Mouse (Mus musculus): Measurements from ENCODE around the gene Tctex1d1. TPM values are rescaled to one million over a fixed set of nuclear protein-coding genes. Genes with fewer than 3 reads are reported as not detected.

Tctex1d1 gene
- polyA plus RNA-seq, 1 experiment from 2014 or later: 1.0 TPM

- Histone ChIP-seq H3K4me3 (replicated peaks; ENCODE audit: low read depth, low read length) (no peak overlapping the region), H3K36me3 (ENCODE audit: insufficient read depth, low read length) (no peaks in the 10 kb centered on the region), H3K9ac (ENCODE audit: low read depth, low read length) (no peak overlapping the region), H3K9me3 (replicated peaks; ENCODE audit: low read length) (no peaks in the 10 kb centered on the region), H3K4me2 (ENCODE audit: low read length) (no peak overlapping the region), H3K27me3 (ENCODE audit: insufficient read depth, low read length) (no peaks in the 10 kb centered on the region), H3K4me1 (replicated peaks; ENCODE audit: insufficient read depth, low read length) (no peaks in the 10 kb centered on the region), H3K27ac (no peak overlapping the region)
- 31% methylated on average over 7 of the region's 7 CpGs for WGBS
- TF ChIP-seq CTCF (IDR thresholded peaks at IDR 0.05; ENCODE audit: low read depth): no peak
- ATAC-seq (replicated peaks; ENCODE audit: low FRiP score, low read depth) (no peak), DNase-seq (ENCODE audit: low spot score) (peak; percentile 25)
Observed at GRCm38 (mm10) chr4:103011823-103012222, 33.4 kb downstream of the Tctex1d1 start.

- H3K4me2 ChIP-seq (ENCODE audit: low read length): peak overlapping the region; percentile 25
- 0 out of 2 replicates have a peak overlapping the region, but pooled peaks have one; percentile 4 for H3K9ac ChIP-seq (ENCODE audit: low read depth, low read length)
- H3K4me1 ChIP-seq (replicated peaks; ENCODE audit: insufficient read depth, low read length): no peaks in the 10 kb centered on the region
- H3K36me3 ChIP-seq (ENCODE audit: insufficient read depth, low read length): no peaks in the 10 kb centered on the region
- DNase-seq (ENCODE audit: low spot score) (peak; percentile 55), ATAC-seq (replicated peaks; ENCODE audit: low FRiP score, low read depth) (0 out of 2 replicates have a peak, but pooled peaks have one; percentile 13)
- H3K4me3 ChIP-seq (replicated peaks; ENCODE audit: low read depth, low read length): no peak overlapping the region
- H3K9me3 ChIP-seq (replicated peaks; ENCODE audit: low read length): no peaks in the 10 kb centered on the region
- no peak overlapping the region for H3K27ac ChIP-seq
- no peak for TF ChIP-seq CTCF (IDR thresholded peaks at IDR 0.05; ENCODE audit: low read depth)
- 10% methylated on average over 4 of the region's 4 CpGs for WGBS
- H3K27me3 ChIP-seq (ENCODE audit: insufficient read depth, low read length): no peaks in the 10 kb centered on the region
Observed at GRCm38 (mm10) chr4:103013490-103013889, 35.1 kb downstream of the Tctex1d1 start.

- ATAC-seq (replicated peaks; ENCODE audit: low FRiP score, low read depth) (no peak), DNase-seq (ENCODE audit: low spot score) (no peak)
- H3K36me3 ChIP-seq (ENCODE audit: insufficient read depth, low read length): no peaks in the 10 kb centered on the region
- H3K4me2 ChIP-seq (ENCODE audit: low read length): no peak within 1 kb of the TSS
- 75% methylated on average over 4 of the region's 4 CpGs for WGBS
- no peaks in the 10 kb centered on the region for H3K4me1 ChIP-seq (replicated peaks; ENCODE audit: insufficient read depth, low read length)
- no peaks in the 10 kb centered on the region for H3K27me3 ChIP-seq (ENCODE audit: insufficient read depth, low read length)
- no peak within 1 kb of the TSS for H3K9ac ChIP-seq (ENCODE audit: low read depth, low read length)
- H3K27ac ChIP-seq: no peak within 1 kb of the TSS
- no peak within 1 kb of the TSS for H3K4me3 ChIP-seq (replicated peaks; ENCODE audit: low read depth, low read length)
- TF ChIP-seq CTCF (IDR thresholded peaks at IDR 0.05; ENCODE audit: low read depth): no peak
- no peaks in the 10 kb centered on the region for H3K9me3 ChIP-seq (replicated peaks; ENCODE audit: low read length)
Observed at GRCm38 (mm10) chr4:103026621-103027020, 48.2 kb downstream of the Tctex1d1 start, which contains the start of gene Insl5. Gene Insl5, minus strand, starts transcription at chr4:103026842.

- no peaks in the 10 kb centered on the region for H3K36me3 ChIP-seq (ENCODE audit: insufficient read depth, low read length)
- H3K4me3 ChIP-seq (replicated peaks; ENCODE audit: low read depth, low read length): no peak overlapping the region
- H3K27me3 ChIP-seq (ENCODE audit: insufficient read depth, low read length): no peaks in the 10 kb centered on the region
- TF ChIP-seq CTCF (IDR thresholded peaks at IDR 0.05; ENCODE audit: low read depth): no peak
- H3K9ac ChIP-seq (ENCODE audit: low read depth, low read length): no peak overlapping the region
- H3K27ac ChIP-seq: no peak overlapping the region
- H3K4me1 ChIP-seq (replicated peaks; ENCODE audit: insufficient read depth, low read length): no peaks in the 10 kb centered on the region
- WGBS: 40% methylated on average over 7 of the region's 7 CpGs
- H3K4me2 ChIP-seq (ENCODE audit: low read length): no peak overlapping the region
- no peaks in the 10 kb centered on the region for H3K9me3 ChIP-seq (replicated peaks; ENCODE audit: low read length)
- no peak for DNase-seq (ENCODE audit: low spot score)
- no peak for ATAC-seq (replicated peaks; ENCODE audit: low FRiP score, low read depth)
Observed at GRCm38 (mm10) chr4:103027745-103028144, 49.3 kb downstream of the Tctex1d1 start.

GRCm38 (mm10) chr4:103028177-103029088 lies 50.0 kb downstream of the Tctex1d1 start:
- Histone ChIP-seq H3K9ac (ENCODE audit: low read depth, low read length) (no peak overlapping the region), H3K27ac (no peak overlapping the region), H3K36me3 (ENCODE audit: insufficient read depth, low read length) (no peaks in the 10 kb centered on the region), H3K4me3 (replicated peaks; ENCODE audit: low read depth, low read length) (no peak overlapping the region), H3K27me3 (ENCODE audit: insufficient read depth, low read length) (no peaks in the 10 kb centered on the region), H3K4me2 (ENCODE audit: low read length) (no peak overlapping the region), H3K4me1 (replicated peaks; ENCODE audit: insufficient read depth, low read length) (no peaks in the 10 kb centered on the region), H3K9me3 (replicated peaks; ENCODE audit: low read length) (no peaks in the 10 kb centered on the region)
- no peak for TF ChIP-seq CTCF (IDR thresholded peaks at IDR 0.05; ENCODE audit: low read depth)
- peak; percentile 68; the same call in 1 of the 2 replicates for ATAC-seq (replicated peaks; ENCODE audit: low FRiP score, low read depth)
- DNase-seq (ENCODE audit: low spot score): peak; percentile 87
- 32% methylated on average over 13 of the region's 13 CpGs for WGBS

- TF ChIP-seq CTCF (IDR thresholded peaks at IDR 0.05; ENCODE audit: low read depth): no peak
- Histone ChIP-seq H3K4me2 (ENCODE audit: low read length) (no peak overlapping the region), H3K9me3 (replicated peaks; ENCODE audit: low read length) (no peaks in the 10 kb centered on the region), H3K9ac (ENCODE audit: low read depth, low read length) (no peak overlapping the region), H3K4me1 (replicated peaks; ENCODE audit: insufficient read depth, low read length) (no peaks in the 10 kb centered on the region), H3K4me3 (replicated peaks; ENCODE audit: low read depth, low read length) (no peak overlapping the region), H3K27me3 (ENCODE audit: insufficient read depth, low read length) (no peaks in the 10 kb centered on the region), H3K36me3 (ENCODE audit: insufficient read depth, low read length) (no peaks in the 10 kb centered on the region), H3K27ac (no peak overlapping the region)
- ATAC-seq (replicated peaks; ENCODE audit: low FRiP score, low read depth): no peak
- DNase-seq (ENCODE audit: low spot score): no peak
- whole genome bisulfite sequencing: 64% methylated on average over 14 of the region's 14 CpGs
Observed at GRCm38 (mm10) chr4:103039103-103039837, 60.9 kb downstream of the Tctex1d1 start.

All from kidney, postnatal 0 days (tissue).